Mouse (Mus musculus): ENCODE measurements around the gene Nif3l1. TPM values are rescaled to one million over a fixed set of nuclear protein-coding genes. Genes with fewer than 3 reads are reported as not detected.
A peak's percentile ranks its signal among the peaks of the same experiment; 100 is the strongest.

Gene Nif3l1
- total RNA-seq, 2 experiments from 2014 or later = 17.6 to 21.3 TPM

DNA sequence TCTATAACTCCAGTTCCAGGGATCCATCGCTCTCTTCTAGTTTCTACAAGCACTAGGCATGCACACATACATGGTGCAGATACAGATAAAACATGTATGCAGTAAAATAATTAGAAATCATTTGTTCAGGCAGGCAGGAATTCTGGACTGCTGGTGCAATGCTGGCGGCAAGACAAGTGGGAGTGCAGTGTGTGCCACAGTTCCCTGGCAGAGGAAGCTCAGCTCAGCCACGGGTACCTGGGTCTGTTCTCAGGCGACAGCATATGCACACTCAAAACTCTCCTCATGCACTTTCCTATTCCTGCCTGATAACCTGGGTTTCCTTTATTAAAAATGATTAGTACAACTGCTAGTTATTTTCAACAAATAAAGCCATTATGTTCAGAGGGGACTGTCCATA lies 20.1 kb downstream of the Nif3l1 start:
- H3K27ac ChIP-seq = peak overlapping the region; percentile 54; the same call in 1 of the 2 replicates
- no peak for TF ChIP-seq CTCF (conservative IDR thresholded peaks at IDR 0.05)
- DNase-seq (ENCODE audit: low spot score in 2 of 2) = no peak
- no peak overlapping the region for H3K4me3 ChIP-seq

DNA sequence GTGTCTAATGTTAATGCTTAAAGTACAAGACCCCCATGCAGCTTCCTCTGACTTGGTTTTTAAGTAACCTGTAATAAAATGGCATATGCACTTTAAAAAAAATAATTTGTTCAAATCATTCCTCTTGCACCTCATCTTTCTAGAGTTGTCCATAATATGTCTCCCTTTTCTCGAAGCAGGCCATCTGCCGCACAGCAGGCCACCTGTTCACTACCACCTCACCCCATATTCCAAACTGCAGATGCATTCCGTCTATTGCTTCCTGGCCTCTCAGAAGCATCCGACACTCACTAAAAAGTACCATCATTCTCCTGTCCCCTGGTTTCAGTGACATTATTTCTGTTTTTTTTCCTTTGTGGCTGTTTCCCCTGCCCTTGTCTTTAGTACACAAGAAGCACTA lies 20.6 kb downstream of the Nif3l1 start:
- Histone ChIP-seq H3K4me3 (no peak overlapping the region), H3K27ac (peak overlapping the region; percentile 54; the same call in 1 of the 2 replicates)
- DNase-seq (ENCODE audit: low spot score in 2 of 2) = no peak
- no peak for TF ChIP-seq CTCF (conservative IDR thresholded peaks at IDR 0.05)

DNA sequence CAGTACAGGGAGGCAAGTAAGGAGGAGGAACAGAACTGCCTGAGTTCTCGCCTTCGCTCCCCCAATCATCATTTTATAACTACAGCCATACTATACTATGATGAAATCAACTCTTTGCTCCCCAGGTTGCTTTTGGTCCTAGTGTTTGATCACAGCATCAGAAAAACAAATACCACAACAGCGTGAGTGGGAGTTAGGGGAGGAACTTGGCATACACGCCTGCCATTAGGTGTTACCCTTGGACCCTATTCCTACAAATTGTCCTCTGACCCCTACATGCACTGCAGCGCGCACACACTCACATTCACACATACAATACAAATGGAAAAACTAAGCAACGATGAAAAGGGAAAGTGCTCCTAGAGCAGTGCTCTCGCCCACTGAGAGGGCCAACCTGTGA lies 30.7 kb downstream of the Nif3l1 start:
- DNase-seq (ENCODE audit: low spot score in 2 of 2) = no peak
- Histone ChIP-seq H3K4me3 (no peak overlapping the region), H3K27ac (no peak overlapping the region)
- no peak for TF ChIP-seq CTCF (conservative IDR thresholded peaks at IDR 0.05)

DNA sequence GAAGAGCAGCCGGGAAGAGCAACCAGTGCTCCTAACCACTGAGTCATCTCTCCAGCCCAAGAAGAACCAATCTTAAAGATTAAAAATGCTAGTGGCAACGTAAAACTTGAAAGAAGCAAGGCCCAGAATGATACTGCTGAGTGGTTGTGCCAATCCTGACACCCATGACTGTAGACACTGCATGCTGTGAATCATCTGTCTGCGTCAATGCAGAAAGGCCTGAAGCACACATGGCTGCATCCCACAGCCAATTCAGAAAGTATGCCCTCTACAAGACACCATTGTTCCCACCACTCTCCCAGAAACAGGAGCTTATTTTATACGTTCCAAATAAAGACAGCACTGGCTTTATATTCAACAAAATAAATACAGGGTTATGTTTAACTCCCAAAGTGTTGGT lies 37.7 kb downstream of the Nif3l1 start:
- DNase-seq (ENCODE audit: low spot score in 2 of 2) = no peak
- Histone ChIP-seq H3K27ac (no peak overlapping the region), H3K4me3 (no peak overlapping the region)
- TF ChIP-seq CTCF (conservative IDR thresholded peaks at IDR 0.05) = no peak

DNA sequence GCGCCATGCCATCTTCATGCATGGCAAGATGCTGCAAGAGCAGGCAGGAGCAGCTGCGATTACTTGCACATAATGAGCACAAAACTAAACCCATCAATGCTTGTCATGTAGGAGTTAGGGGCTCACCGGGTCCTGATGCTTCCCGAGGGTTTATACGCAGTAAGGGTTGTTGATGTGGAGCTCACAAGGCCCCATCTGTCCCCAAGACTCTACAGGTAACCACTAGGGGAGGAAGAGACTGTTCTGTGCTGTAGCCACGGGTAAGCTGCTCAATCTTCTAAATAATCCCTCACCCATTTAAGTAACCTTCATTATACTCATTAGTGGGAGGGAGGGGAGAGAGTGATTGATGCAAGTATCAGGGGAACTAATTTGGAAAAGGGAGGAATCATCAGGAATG lies 50.7 kb downstream of the Nif3l1 start:
- Histone ChIP-seq H3K4me3 (no peak overlapping the region), H3K27ac (no peak overlapping the region)
- no peak for TF ChIP-seq CTCF (conservative IDR thresholded peaks at IDR 0.05)
- no peak for DNase-seq (ENCODE audit: low spot score in 2 of 2)

DNA sequence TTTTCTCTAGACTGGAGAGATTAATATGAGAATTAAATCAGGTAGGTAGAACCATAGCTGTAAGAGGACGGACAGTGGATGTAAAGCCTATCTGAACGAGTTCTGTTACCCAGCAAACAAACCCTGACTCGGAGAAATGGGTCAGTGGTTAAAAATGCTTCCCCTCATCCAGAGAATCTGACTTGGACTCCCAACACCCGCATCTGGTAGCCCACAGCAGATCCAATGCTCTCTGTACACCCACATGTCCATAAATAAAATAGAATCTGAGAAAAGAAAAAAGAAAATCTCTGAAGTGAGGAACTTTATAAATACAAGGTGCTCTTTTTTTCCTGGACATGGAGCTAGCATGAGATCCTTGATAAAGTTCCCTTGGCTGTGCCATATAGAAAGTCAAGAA lies 52.7 kb downstream of the Nif3l1 start:
- no peak for DNase-seq (ENCODE audit: low spot score in 2 of 2)
- no peak for TF ChIP-seq CTCF (conservative IDR thresholded peaks at IDR 0.05)
- H3K4me3 ChIP-seq = no peak overlapping the region
- no peak overlapping the region for H3K27ac ChIP-seq

DNA sequence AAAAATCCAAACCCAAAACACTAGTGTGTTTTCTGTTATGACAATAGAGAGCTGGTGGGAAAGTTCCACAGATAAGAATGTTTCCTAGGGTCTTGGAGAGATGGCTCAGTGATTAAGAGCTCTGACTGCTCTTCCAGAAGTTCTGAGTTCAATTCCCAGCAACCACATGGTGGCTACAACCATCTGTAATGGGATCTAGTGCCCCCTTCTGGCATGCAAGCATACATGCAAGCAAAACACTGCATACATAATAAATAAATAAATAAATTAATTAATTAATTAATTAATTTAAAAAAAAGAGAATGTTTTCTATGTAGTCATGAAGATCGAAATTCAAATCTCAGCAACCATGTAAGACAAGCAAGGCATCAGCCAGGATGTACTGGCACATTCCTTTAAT lies 53.8 kb downstream of the Nif3l1 start:
- H3K4me3 ChIP-seq = no peak overlapping the region
- H3K27ac ChIP-seq = no peak overlapping the region
- peak; percentile 53 for TF ChIP-seq CTCF (conservative IDR thresholded peaks at IDR 0.05)
- no peak for DNase-seq (ENCODE audit: low spot score in 2 of 2)

DNA sequence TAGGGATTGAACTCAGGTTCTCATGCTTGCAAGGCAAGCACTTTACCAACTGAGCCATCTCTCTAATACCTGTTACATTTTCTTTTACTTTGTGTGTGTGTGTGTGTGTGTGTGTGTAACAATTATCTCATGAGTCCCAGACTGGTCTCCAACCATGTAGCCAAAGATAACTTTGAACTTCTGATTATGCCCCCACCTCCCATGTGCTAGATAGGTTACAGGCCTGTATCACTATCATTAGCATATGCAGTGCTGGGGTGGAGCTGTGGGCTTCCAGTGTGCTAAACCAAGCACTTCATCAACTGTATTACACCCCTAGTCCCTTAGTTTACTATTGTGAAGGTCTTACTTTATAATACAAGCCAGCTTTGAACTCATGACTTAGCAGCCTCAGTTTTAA lies 58.2 kb downstream of the Nif3l1 start:
- Histone ChIP-seq H3K27ac (no peak overlapping the region), H3K4me3 (no peak overlapping the region)
- no peak for TF ChIP-seq CTCF (conservative IDR thresholded peaks at IDR 0.05)
- no peak for DNase-seq (ENCODE audit: low spot score in 2 of 2)

DNA sequence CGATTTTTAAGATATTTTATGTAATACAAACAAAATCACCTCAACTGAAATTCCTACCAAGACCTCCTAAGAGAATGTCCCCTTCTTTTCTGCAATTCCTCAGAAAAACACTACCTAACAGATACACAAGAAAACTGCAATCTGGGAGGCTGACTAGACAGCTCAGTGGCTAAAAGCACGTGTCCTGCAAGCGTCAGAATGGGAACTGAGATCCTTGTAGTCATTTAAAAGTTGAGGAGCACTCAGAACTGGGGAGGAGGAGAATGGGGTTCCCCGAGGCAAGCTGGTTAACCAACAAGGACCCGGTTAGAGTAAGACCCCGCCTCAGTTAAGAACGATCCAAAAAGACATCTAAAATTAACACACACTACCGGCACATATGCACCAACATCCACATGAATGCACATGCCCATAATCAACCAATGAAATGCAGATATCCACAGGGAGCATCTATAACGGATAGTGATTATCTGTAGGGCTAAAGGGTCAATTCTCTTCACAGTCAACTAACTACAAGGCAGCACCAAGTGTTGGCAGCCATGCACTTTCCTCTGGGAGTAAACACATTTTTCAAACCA lies 58.9 kb downstream of the Nif3l1 start:
- no peak for DNase-seq (ENCODE audit: low spot score in 2 of 2)
- Histone ChIP-seq H3K27ac (peak overlapping the region; percentile 80), H3K4me3 (peak overlapping the region; percentile 88)
- no peak for TF ChIP-seq CTCF (conservative IDR thresholded peaks at IDR 0.05)

DNA sequence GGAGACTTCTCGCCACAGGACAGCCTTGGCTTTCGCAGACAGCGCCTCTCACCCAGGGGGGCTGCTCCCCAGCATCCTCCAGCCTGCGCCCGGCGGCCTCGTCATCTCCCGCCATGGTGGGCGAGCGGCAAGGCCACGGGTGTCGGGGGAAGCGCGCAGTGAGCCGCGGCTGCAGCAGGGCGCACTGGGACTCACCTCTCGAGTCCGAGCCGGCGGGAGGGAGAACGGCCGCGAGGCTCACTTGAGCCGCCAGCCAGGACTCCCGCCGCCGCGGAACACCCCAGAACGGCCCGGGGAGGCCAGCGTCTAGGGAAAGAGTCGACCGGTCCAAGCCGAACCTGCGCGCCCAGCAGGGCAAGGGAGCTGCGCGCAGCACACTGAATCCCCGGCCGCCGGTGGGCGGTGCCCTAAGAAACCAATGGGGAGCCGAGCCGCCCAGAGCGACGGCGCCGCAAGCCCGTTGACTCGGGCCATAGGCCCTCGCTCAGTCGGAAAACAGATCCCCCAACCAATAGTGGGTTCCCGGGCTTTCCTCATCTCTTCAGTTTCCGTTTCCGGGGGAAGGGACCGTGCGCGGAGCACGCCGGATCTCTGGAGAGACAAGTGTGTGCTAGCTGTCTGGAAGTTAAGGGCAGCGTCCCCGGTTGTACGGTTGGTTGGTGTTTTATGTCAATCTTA lies 59.8 kb downstream of the Nif3l1 start, which contains the start of gene Orc2:
TSS of gene Orc2 (minus strand) at position 533 of the 678 bp plus-strand sequence.
- peak; percentile 91 to 96 for DNase-seq (ENCODE audit: low spot score in 2 of 2)
- no peak; the same call in 1 of the 2 replicates for TF ChIP-seq CTCF (conservative IDR thresholded peaks at IDR 0.05)
- peak within 1 kb of the TSS; percentile 80 for H3K27ac ChIP-seq
- H3K4me3 ChIP-seq = peak within 1 kb of the TSS; percentile 88

DNA sequence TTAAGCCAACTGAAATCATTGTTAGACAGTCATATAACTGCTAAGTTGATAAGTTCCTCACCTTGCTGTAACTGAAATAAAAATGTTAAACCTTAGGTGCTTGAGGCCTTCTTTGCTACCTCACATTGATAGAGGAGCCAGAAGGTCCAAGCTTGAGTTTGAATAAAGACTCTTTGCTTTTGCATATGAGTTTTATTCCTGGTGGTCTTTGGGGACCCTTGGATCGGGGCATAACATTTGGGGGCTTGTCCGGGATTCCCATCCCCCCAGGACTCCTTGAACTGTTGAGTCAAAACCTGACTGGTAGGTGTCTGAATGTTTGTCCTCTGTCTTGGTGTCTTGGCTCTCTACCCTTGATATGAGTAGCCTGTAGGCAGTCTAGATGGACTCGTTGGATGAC lies 62.3 kb downstream of the Nif3l1 start:
- Histone ChIP-seq H3K27ac (no peak overlapping the region), H3K4me3 (no peak overlapping the region)
- DNase-seq (ENCODE audit: low spot score in 2 of 2) = no peak
- no peak for TF ChIP-seq CTCF (conservative IDR thresholded peaks at IDR 0.05)

Other genes starting within 250 kb of the Nif3l1 start
- gene Aox4, start 234.8 kb upstream of the Nif3l1 start, total RNA-seq (2021) = 1 to 10 TPM; 2.2 to 2.5 TPM
- not detected for gene Aox2, start 166.8 kb upstream of the Nif3l1 start, total RNA-seq (2021)
- gene Bzw1, start 52.3 kb upstream of the Nif3l1 start, total RNA-seq (2021) = 100 to 1,000 TPM; 108 to 111 TPM
- gene Clk1, start 21.1 kb upstream of the Nif3l1 start, total RNA-seq (2021) = 100 to 1,000 TPM; 104 to 159 TPM
- 10 to 100 TPM; 27.5 to 31.3 TPM for gene Ppil3, start 335 bp downstream of the Nif3l1 start, total RNA-seq (2021)
- gene Orc2, start 60.0 kb downstream of the Nif3l1 start, total RNA-seq (2021) = 10 to 100 TPM; 24.7 to 27.9 TPM
- gene Fam126b, start 141.2 kb downstream of the Nif3l1 start, total RNA-seq (2021) = 100 to 1,000 TPM; 120 to 124 TPM
- gene Ndufb3, start 141.2 kb downstream of the Nif3l1 start, total RNA-seq (2021) = 100 to 1,000 TPM; 109 to 111 TPM

All from layer of hippocampus, adult 2 months (tissue).